In genomic region chr14:105499319-105499895, GRCm38 (mm10) we compare ENCODE assay signal across 8 mouse cellular contexts.
DNase-seq lines count a peak whose midpoint lies in the region; ATAC-seq lines count a peak whose summit lies in the region.

No protein-coding gene starts in this region.

- H3K27me3 ChIP-seq in limb, embryonic 12.5 days, result peaks cover 14% of the 10 kb centered on the region; the same call in 1 of the 2 replicates
- H3K27me3 ChIP-seq in neural tube, embryonic 13.5 days, result peaks cover 11% of the 10 kb centered on the region

- H3K9me3 ChIP-seq in limb, embryonic 12.5 days, result no peaks in the 10 kb centered on the region
- no peaks in the 10 kb centered on the region for H3K9me3 ChIP-seq in neural tube, embryonic 13.5 days

- H3K36me3 ChIP-seq in limb, embryonic 12.5 days, result no peaks in the 10 kb centered on the region
- H3K36me3 ChIP-seq in neural tube, embryonic 13.5 days, result no peaks in the 10 kb centered on the region

- H3K4me2 ChIP-seq in limb, embryonic 12.5 days, result peak overlapping the region; percentile 28
- peak overlapping the region; percentile 50 for H3K4me2 ChIP-seq in neural tube, embryonic 13.5 days

- peaks cover 46% of the 10 kb centered on the region for H3K4me1 ChIP-seq in limb, embryonic 12.5 days (replicated peaks)
- H3K4me1 ChIP-seq in neural tube, embryonic 13.5 days (replicated peaks), result peaks cover 56% of the 10 kb centered on the region

- no peak overlapping the region for H3K9ac ChIP-seq in limb, embryonic 12.5 days (replicated peaks)
- H3K9ac ChIP-seq in neural tube, embryonic 13.5 days, result peak overlapping the region; percentile 50

- no peak for ATAC-seq in CD4-positive, CD25-positive, alpha-beta regulatory T cell, adult 4 months
- no peak for ATAC-seq in limb, embryonic 12.5 days (ENCODE audit: insufficient number of reproducible peaks, insufficient read depth, low FRiP score, low TSS enrichment, low read depth)
- 0 out of 2 replicates have a peak, but pooled peaks have one; percentile 9 for ATAC-seq in neural tube, embryonic 13.5 days (ENCODE audit: low read depth)
- ATAC-seq in inflammation-experienced regulatory T-cells, adult 6 months, result no peak

- no peak overlapping the region for H3K27ac ChIP-seq in limb, embryonic 12.5 days
- H3K27ac ChIP-seq in neural tube, embryonic 13.5 days (replicated peaks), result peak overlapping the region; percentile 55

- peak; percentile 51 for DNase-seq in CD4-positive, CD25-positive, alpha-beta regulatory T cell, adult 2 months (ENCODE audit: low read depth, low spot score)
- peak; percentile 22 for DNase-seq in ES-CJ7 (ENCODE audit: low read depth, low spot score)
- DNase-seq in heart, postnatal 4 days, result peak; percentile 22
- DNase-seq in adrenal gland, postnatal 4 days (ENCODE audit: low spot score in 2 of 2), result no peak

- WGBS in limb, embryonic 12.5 days, result 31% methylated on average over 15 of the region's 15 CpGs
- WGBS in neural tube, embryonic 13.5 days, result 10% methylated on average over 15 of the region's 15 CpGs

- no peak overlapping the region for H3K4me3 ChIP-seq in limb, embryonic 12.5 days (replicated peaks)
- peak overlapping the region; percentile 13 for H3K4me3 ChIP-seq in neural tube, embryonic 13.5 days

Comparison
In these comparisons a context has a peak if more than half of its experiments do, and no peak if none do; other contexts are left out.
1. DNase-seq: peak in CD4-positive, CD25-positive, alpha-beta regulatory T cell, adult 2 months (single experiment), ES-CJ7 (single experiment) and heart, postnatal 4 days (single experiment); none in adrenal gland, postnatal 4 days (0 of 2).